Comparison of ENCODE assay signal across 21 mouse cellular contexts in the genomic region with DNA sequence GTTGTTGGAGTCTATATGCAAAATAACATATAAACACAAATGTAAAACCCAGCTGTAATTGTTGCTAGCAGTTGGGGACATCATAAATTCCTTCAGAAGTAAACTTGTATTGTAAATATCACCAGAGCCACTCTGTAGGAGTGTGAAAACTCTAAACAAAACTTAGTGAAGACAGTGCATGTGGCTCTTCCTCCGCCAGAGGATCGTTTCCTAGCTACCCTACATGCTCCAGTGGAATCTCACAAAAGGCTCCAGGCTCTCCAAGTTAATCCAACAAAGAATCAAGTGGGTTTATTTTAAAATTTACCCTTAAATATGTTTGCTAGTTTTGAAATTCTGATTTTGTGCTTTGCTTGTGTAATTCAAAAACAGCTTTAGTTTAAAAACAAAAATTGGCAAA.
DNase-seq lines count a peak whose midpoint lies in the region; ATAC-seq and TF ChIP-seq lines count a peak whose summit lies in the region.
"Had no signal": no experiment of that assay in that cellular context is flagged by ENCODE, and none has a peak within 500 bp of the region (broad histone marks: within the 10 kb centered on the region; RNA-seq: fewer than 3 reads in every experiment).

No protein-coding gene starts in this region.

- TF ChIP-seq CTCF in lung, embryonic 14.5 days (IDR thresholded peaks at IDR 0.05; ENCODE audit: low read depth), result no peak

- no peak overlapping the region for H3K4me2 ChIP-seq in hindbrain, embryonic 11.5 days (replicated peaks; ENCODE audit: low read depth, low read length)
- no peak overlapping the region for H3K4me2 ChIP-seq in lung, embryonic 14.5 days
- H3K4me2 ChIP-seq: forebrain, embryonic 13.5 days; heart, embryonic 13.5 days; hindbrain, embryonic 15.5 days had no signal

- H3K4me1 ChIP-seq in hindbrain, embryonic 11.5 days (replicated peaks; ENCODE audit: control insufficient read depth, insufficient read depth, low read length), result no peaks in the 10 kb centered on the region
- peaks cover 6% of the 10 kb centered on the region; the same call in 1 of the 2 replicates for H3K4me1 ChIP-seq in hindbrain, embryonic 10.5 days (replicated peaks)
- H3K4me1 ChIP-seq in lung, embryonic 14.5 days (ENCODE audit: insufficient read depth), result no peaks in the 10 kb centered on the region
- H3K4me1 ChIP-seq: embryonic facial prominence, embryonic 10.5 days; heart, embryonic 13.5 days; hindbrain, embryonic 15.5 days had no signal

- peak; percentile 18 for DNase-seq in hindbrain, embryonic 11.5 days (ENCODE audit: low spot score)
- DNase-seq in hindbrain, embryonic 10.5 days (ENCODE audit: low spot score), result no peak
- DNase-seq in lung, embryonic 14.5 days, result peak; percentile 7
- no peak for DNase-seq in lung, postnatal 10 days
- DNase-seq in retina, embryonic 14.5 days (ENCODE audit: low spot score), result peak; percentile 15
- DNase-seq in retina, postnatal 1 day, result no peak
- no peak for DNase-seq in liver
- DNase-seq: adrenal gland, adult 2 months; adrenal gland, postnatal 25 days; cerebellum, adult 2 months; cerebellum, postnatal 10 days; gastrocnemius, postnatal 36 days; heart, adult 11 months; heart, postnatal 36 days had no signal

- ATAC-seq in hindbrain, embryonic 11.5 days (ENCODE audit: low FRiP score), result no peak
- no peak for ATAC-seq in lung, embryonic 14.5 days (ENCODE audit: insufficient read depth)
- ATAC-seq: activated CD4-positive, CD25-positive, alpha-beta regulatory T cell, adult 4 months; Patski had no signal

- 30% methylated on average over 2 of the region's 2 CpGs for WGBS in hindbrain, embryonic 11.5 days
- 27% methylated on average over 2 of the region's 2 CpGs for WGBS in hindbrain, embryonic 10.5 days
- WGBS in lung, embryonic 14.5 days, result 54% methylated on average over 2 of the region's 2 CpGs

- H3K27ac ChIP-seq in hindbrain, embryonic 11.5 days (ENCODE audit: low read depth, low read length), result no peak overlapping the region
- H3K27ac ChIP-seq in hindbrain, embryonic 10.5 days, result no peak overlapping the region
- H3K27ac ChIP-seq in lung, embryonic 14.5 days (ENCODE audit: low read depth), result no peak overlapping the region
- H3K27ac ChIP-seq: embryonic facial prominence, embryonic 10.5 days; forebrain, embryonic 13.5 days; heart, embryonic 13.5 days; hindbrain, embryonic 15.5 days had no signal

- no peaks in the 10 kb centered on the region for H3K27me3 ChIP-seq in hindbrain, embryonic 11.5 days (ENCODE audit: control insufficient read depth, insufficient read depth, low read length)
- no peaks in the 10 kb centered on the region for H3K27me3 ChIP-seq in hindbrain, embryonic 10.5 days (ENCODE audit: insufficient read depth, poor library complexity, severe bottlenecking)
- H3K27me3 ChIP-seq in lung, embryonic 14.5 days (ENCODE audit: insufficient read depth, low read length), result no peaks in the 10 kb centered on the region
- H3K27me3 ChIP-seq: CH12.LX; forebrain, embryonic 13.5 days; heart, embryonic 13.5 days; hindbrain, embryonic 15.5 days; Patski had no signal

- no peak overlapping the region for H3K9ac ChIP-seq in hindbrain, embryonic 11.5 days (ENCODE audit: low read depth, low read length)
- H3K9ac ChIP-seq in lung, embryonic 14.5 days, result no peak overlapping the region
- H3K9ac ChIP-seq: forebrain, embryonic 13.5 days; heart, embryonic 13.5 days; hindbrain, embryonic 15.5 days had no signal

- no peaks in the 10 kb centered on the region for H3K36me3 ChIP-seq in hindbrain, embryonic 11.5 days (ENCODE audit: control insufficient read depth, insufficient read depth, low read length)
- no peaks in the 10 kb centered on the region for H3K36me3 ChIP-seq in hindbrain, embryonic 10.5 days
- H3K36me3 ChIP-seq in lung, embryonic 14.5 days (ENCODE audit: insufficient read depth), result no peaks in the 10 kb centered on the region
- H3K36me3 ChIP-seq: embryonic facial prominence, embryonic 10.5 days; heart, embryonic 13.5 days; hindbrain, embryonic 15.5 days had no signal

- H3K9me3 ChIP-seq in hindbrain, embryonic 11.5 days (ENCODE audit: control insufficient read depth, low read length), result no peaks in the 10 kb centered on the region
- no peaks in the 10 kb centered on the region for H3K9me3 ChIP-seq in hindbrain, embryonic 10.5 days
- no peaks in the 10 kb centered on the region for H3K9me3 ChIP-seq in lung, embryonic 14.5 days (ENCODE audit: low read depth, low read length)
- H3K9me3 ChIP-seq: embryonic facial prominence, embryonic 10.5 days; forebrain, embryonic 13.5 days; heart, embryonic 13.5 days; hindbrain, embryonic 15.5 days had no signal

- H3K4me3 ChIP-seq in hindbrain, embryonic 11.5 days (ENCODE audit: low read depth, low read length), result no peak overlapping the region
- no peak overlapping the region for H3K4me3 ChIP-seq in hindbrain, embryonic 10.5 days
- no peak overlapping the region for H3K4me3 ChIP-seq in lung, embryonic 14.5 days (ENCODE audit: low read depth, low read length)
- H3K4me3 ChIP-seq: embryonic facial prominence, embryonic 10.5 days; forebrain, embryonic 13.5 days; heart, embryonic 13.5 days; hindbrain, embryonic 15.5 days had no signal

Comparison
In these comparisons a context has a peak if more than half of its experiments do, and no peak if none do; other contexts are left out.
1. DNase-seq: peak in hindbrain, embryonic 11.5 days (single experiment), lung, embryonic 14.5 days (single experiment) and retina, embryonic 14.5 days (single experiment); none in hindbrain, embryonic 10.5 days (single experiment), lung, postnatal 10 days (single experiment), retina, postnatal 1 day (single experiment) and liver (single experiment).